Mouse (Mus musculus): ENCODE measurements around the gene Usb1.
"Not testable (repeated sequence)": the region's sequence is repeated elsewhere in the genome, so short reads cannot be mapped to it uniquely, and the experiment has no call there.

- TF ChIP-seq MAFK (IDR thresholded peaks at IDR 0.05; ENCODE audit: insufficient read depth, low read depth, low read length); HCFC1 (IDR thresholded peaks at IDR 0.05; ENCODE audit: borderline replicate concordance, insufficient read depth, low read length); ZNF384 (IDR thresholded peaks at IDR 0.05; ENCODE audit: low read depth, low read length): not testable (repeated sequence)
Measured at GRCm38 (mm10) chr8:95378928-95379327, 46.8 kb downstream of the Usb1 start.

Measured in ES-E14 (cell line).